Mouse (Mus musculus) T-helper 1 cell (primary cell): ENCODE measurements at regions not wholly inside any gene's neighbourhood (a gene's known extent, or its start where the extent isn't known, plus 50 kb on each side); places are given as distances from the start of the nearest gene placed in this dataset.

Experiments
- in situ Hi-C: fragments of 300-600 bp; cut with MboI, MseI; formaldehyde crosslinking; loops from one replicate; pipeline ENCODE4 v1.15.1; 2025; ENCODE audit warnings: high pct_unique_total_duplicates

GRCm38 (mm10) chr1:179906115-179906514 lies 54.2 kb upstream of the Cdc42bpa start:
- in situ Hi-C loops: no loop called here

- in situ Hi-C loops: no loop called here
These were observed 67.6 kb upstream of the Cdc42bpa start for GRCm38 (mm10) chr1:179892711-179893110.

GRCm38 (mm10) chr1:179887921-179888320 lies 72.4 kb upstream of the Cdc42bpa start:
- in situ Hi-C loops: no loop called here

- in situ Hi-C loops: no loop called here
These were observed 77.7 kb upstream of the Ahctf1 start for GRCm38 (mm10) chr1:179881222-179881621.

- in situ Hi-C loops: no loop called here
These were observed 74.4 kb upstream of the Ahctf1 start for GRCm38 (mm10) chr1:179877893-179878292.

GRCm38 (mm10) chr1:179873772-179874555 lies 70.5 kb upstream of the Ahctf1 start:
- in situ Hi-C loops: loop anchor here (25.0 kb wide), 1 partner anchor 588 kb away; no protein-coding TSS in a partner anchor

GRCm38 (mm10) chr1:179871961-179872360 lies 68.5 kb upstream of the Ahctf1 start:
- in situ Hi-C loops: loop anchor here (25.0 kb wide), 1 partner anchor 590 kb away; no protein-coding TSS in a partner anchor

- in situ Hi-C loops: loop anchor here (5.0 to 25.0 kb wide), 2 partner anchors 49 to 594 kb away; no protein-coding TSS in a partner anchor
These were observed 65.2 kb upstream of the Ahctf1 start for GRCm38 (mm10) chr1:179868656-179869055.

- in situ Hi-C loops: loop anchor here (5.0 to 25.0 kb wide), 2 partner anchors 50 to 595 kb away; no protein-coding TSS in a partner anchor
These were observed 64.0 kb upstream of the Ahctf1 start for GRCm38 (mm10) chr1:179867493-179867892.

- in situ Hi-C loops: loop anchor here (5.0 to 25.0 kb wide), 2 partner anchors 51 to 596 kb away; no protein-coding TSS in a partner anchor
These were observed 62.7 kb upstream of the Ahctf1 start for GRCm38 (mm10) chr1:179866056-179866772.

GRCm38 (mm10) chr1:179865561-179865960 lies 62.1 kb upstream of the Ahctf1 start:
- in situ Hi-C loops: loop anchor here (5.0 to 25.0 kb wide), 2 partner anchors 52 to 597 kb away; no protein-coding TSS in a partner anchor

GRCm38 (mm10) chr1:179864537-179865226 lies 61.2 kb upstream of the Ahctf1 start:
- in situ Hi-C loops: loop anchor here (5.0 to 25.0 kb wide), 2 partner anchors 53 to 598 kb away; no protein-coding TSS in a partner anchor

- in situ Hi-C loops: loop anchor here (25.0 kb wide), 1 partner anchor 599 kb away; no protein-coding TSS in a partner anchor
These were observed 59.9 kb upstream of the Ahctf1 start for GRCm38 (mm10) chr1:179863420-179863819.

- in situ Hi-C loops: loop anchor here (25.0 kb wide), 1 partner anchor 599 kb away; no protein-coding TSS in a partner anchor
These were observed 59.5 kb upstream of the Ahctf1 start for GRCm38 (mm10) chr1:179862941-179863340.

- in situ Hi-C loops: loop anchor here (25.0 kb wide), 1 partner anchor 601 kb away; no protein-coding TSS in a partner anchor
These were observed 58.3 kb upstream of the Ahctf1 start for GRCm38 (mm10) chr1:179861776-179862175.

GRCm38 (mm10) chr1:179859552-179859902 lies 56.0 kb upstream of the Ahctf1 start:
- in situ Hi-C loops: loop anchor here (25.0 kb wide), 1 partner anchor 603 kb away; no protein-coding TSS in a partner anchor

GRCm38 (mm10) chr1:179858780-179859551 lies 55.5 kb upstream of the Ahctf1 start:
- in situ Hi-C loops: loop anchor here (25.0 kb wide), 1 partner anchor 603 kb away; no protein-coding TSS in a partner anchor

GRCm38 (mm10) chr1:179854288-179854965 lies 50.9 kb upstream of the Ahctf1 start:
- in situ Hi-C loops: loop anchor here (25.0 kb wide), 1 partner anchor 608 kb away; no protein-coding TSS in a partner anchor
